Mouse (Mus musculus) forebrain, embryonic 14.5 days (tissue): ENCODE results near the gene Gli2. TPM values are rescaled to one million over a fixed set of nuclear protein-coding genes. Genes with fewer than 3 reads are reported as not detected.

ENCODE experiments used
- ATAC-seq: fragments of 200-750 bp; cut with Nextera tagmentation; 2 replicates; pipeline ENCODE4 v1.8.0; 2017; ENCODE audit warnings: mild to moderate bottlenecking, moderate library complexity
- DNase-seq: peaks from one replicate; pipeline ENCODE4 v3.0.0-alpha.2; 2015; ENCODE audit warnings: low spot score
- H3K27ac ChIP-seq: fragments of 300-500 bp; sonication (generic); 2 replicates; pipeline ENCODE4 v1.5.1; 2014; ENCODE audit warnings: low read depth, mild to moderate bottlenecking, control low read depth, low read length, moderate library complexity
- H3K27me3 ChIP-seq: fragments of 300-500 bp; sonication (generic); replicated peaks from 2 replicates; pipeline ENCODE4 v1.6.1; 2014; ENCODE audit warnings: low read length, control low read depth, mixed read lengths; ENCODE audit not compliant: control insufficient read depth, insufficient read depth
- H3K36me3 ChIP-seq: fragments of 300-500 bp; sonication (generic); 2 replicates; pipeline ENCODE4 v1.6.1; 2014; ENCODE audit warnings: low read length, control low read depth; ENCODE audit not compliant: control insufficient read depth, insufficient read depth
- H3K4me1 ChIP-seq: fragments of 300-500 bp; sonication (generic); 2 replicates; pipeline ENCODE4 v1.6.1; 2014; ENCODE audit warnings: antibody characterized with exemption, low read length, control low read depth; ENCODE audit not compliant: control insufficient read depth, insufficient read depth
- H3K4me2 ChIP-seq: fragments of 300-500 bp; sonication (generic); 2 replicates; pipeline ENCODE4 v1.6.1; 2014; ENCODE audit warnings: mild to moderate bottlenecking, control low read depth, low read length
- H3K4me3 ChIP-seq: fragments of 300-500 bp; sonication (generic); 2 replicates; pipeline ENCODE4 v1.5.1; 2014; ENCODE audit warnings: low read depth, low read length, control low read depth
- H3K9ac ChIP-seq: fragments of 300-500 bp; sonication (generic); 2 replicates; pipeline ENCODE4 v1.6.1; 2014; ENCODE audit warnings: mild to moderate bottlenecking, low read length, control low read depth, moderate library complexity
- H3K9me3 ChIP-seq: fragments of 300-500 bp; sonication (generic); replicated peaks from 2 replicates; pipeline ENCODE4 v1.6.1; 2016; ENCODE audit warnings: low read length, control low read depth, mixed read lengths; ENCODE audit not compliant: control insufficient read depth
- WGBS: fragments of 180-500 bp; shearing (Covaris S2); extraction: QIAGEN DNeasy Blood & Tissue Kit; methylation state at CpG from one replicate; pipeline ENCODE4 v1.1.7; 2014; 5-methylcytosine and 5-hydroxymethylcytosine counted together
- polyA plus RNA-seq: library from polyadenylated mRNA; unstranded; fragments of >200 nt; fragmentation: Nextera tagmentation; extraction: Ambion mirVana; gene quantifications from 2 replicates; pipeline ENCODE4 v1.2.1, GENCODE M21; 2014

Gene Gli2
- polyA plus RNA-seq, 1 experiment from 2014 or later, result 3.3 TPM

- no peak for DNase-seq
- no peaks in the 10 kb centered on the region; the same call in 1 of the 2 replicates for H3K4me1 ChIP-seq
- no peak overlapping the region for H3K9ac ChIP-seq
- H3K4me3 ChIP-seq, result no peak overlapping the region
- no peak overlapping the region for H3K27ac ChIP-seq
- WGBS, result 61% methylated on average over 12 of the region's 12 CpGs
- no peaks in the 10 kb centered on the region for H3K36me3 ChIP-seq
- H3K9me3 ChIP-seq, result no peaks in the 10 kb centered on the region
- no peak for ATAC-seq
- no peaks in the 10 kb centered on the region for H3K27me3 ChIP-seq
- H3K4me2 ChIP-seq, result no peak overlapping the region
Observed at GRCm38 (mm10) chr1:118927543-118928354, 125.7 kb downstream of the Gli2 start.

DNA sequence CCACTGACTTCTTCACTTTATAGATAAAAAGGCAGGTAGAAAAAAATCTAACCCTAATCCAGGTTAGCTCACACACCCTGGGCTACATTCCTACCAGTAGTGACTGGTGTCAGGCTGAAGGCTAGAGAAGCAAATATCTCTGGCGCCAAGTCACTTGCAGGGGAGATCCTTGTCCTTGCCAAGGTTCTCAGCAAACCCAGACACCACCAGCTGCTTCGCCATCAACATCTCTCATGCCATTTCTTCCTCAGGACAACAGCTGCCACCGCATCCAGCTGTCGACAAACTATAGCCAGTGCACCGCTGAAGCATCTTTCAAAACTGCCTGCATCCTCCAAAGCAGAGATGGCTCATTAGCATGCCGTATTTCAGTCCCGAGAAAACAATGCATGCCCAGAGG is 126.9 kb downstream of the Gli2 start:
- Histone ChIP-seq H3K4me1 (peaks cover 7% of the 10 kb centered on the region), H3K4me3 (no peak overlapping the region), H3K36me3 (no peaks in the 10 kb centered on the region), H3K9me3 (no peaks in the 10 kb centered on the region), H3K9ac (no peak overlapping the region), H3K27ac (no peak overlapping the region), H3K27me3 (no peaks in the 10 kb centered on the region), H3K4me2 (no peak overlapping the region)
- no peak for DNase-seq
- ATAC-seq, result no peak
- 85% methylated on average over 7 of the region's 7 CpGs for WGBS

DNA sequence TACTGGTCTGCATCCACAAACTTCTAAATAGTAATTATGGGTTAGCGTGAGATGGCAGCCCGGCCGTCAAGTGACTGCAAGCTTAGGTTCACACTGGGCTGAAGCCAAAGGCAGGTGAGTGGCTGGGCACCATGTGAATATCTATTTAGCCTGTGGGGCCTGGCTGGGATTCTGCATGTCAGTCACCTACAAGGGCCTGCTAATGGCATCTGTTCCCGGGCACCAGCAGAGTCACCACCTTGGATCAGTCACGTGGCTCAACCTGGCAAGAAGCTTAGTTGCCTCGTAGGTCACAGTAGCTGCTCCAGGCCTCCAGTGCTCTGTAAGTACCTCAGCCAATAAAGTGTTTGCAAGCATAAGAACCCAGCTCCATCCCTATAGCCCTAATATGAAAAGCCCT is 131.2 kb downstream of the Gli2 start:
- Histone ChIP-seq H3K36me3 (no peaks in the 10 kb centered on the region), H3K27ac (no peak overlapping the region), H3K4me1 (peaks cover 12% of the 10 kb centered on the region), H3K4me3 (no peak overlapping the region), H3K4me2 (no peak overlapping the region), H3K27me3 (no peaks in the 10 kb centered on the region), H3K9ac (no peak overlapping the region), H3K9me3 (no peaks in the 10 kb centered on the region)
- WGBS, result 60% methylated on average over 6 of the region's 6 CpGs
- DNase-seq, result no peak
- ATAC-seq, result no peak

GRCm38 (mm10) chr1:118917520-118918220 is 135.7 kb downstream of the Gli2 start:
- 78% methylated on average over 7 of the region's 7 CpGs for WGBS
- Histone ChIP-seq H3K27me3 (no peaks in the 10 kb centered on the region), H3K27ac (no peak overlapping the region), H3K9me3 (no peaks in the 10 kb centered on the region), H3K9ac (no peak overlapping the region), H3K4me1 (peaks cover 42% of the 10 kb centered on the region), H3K4me2 (no peak overlapping the region), H3K36me3 (no peaks in the 10 kb centered on the region), H3K4me3 (no peak overlapping the region)
- DNase-seq (no peak), ATAC-seq (no peak)

DNA sequence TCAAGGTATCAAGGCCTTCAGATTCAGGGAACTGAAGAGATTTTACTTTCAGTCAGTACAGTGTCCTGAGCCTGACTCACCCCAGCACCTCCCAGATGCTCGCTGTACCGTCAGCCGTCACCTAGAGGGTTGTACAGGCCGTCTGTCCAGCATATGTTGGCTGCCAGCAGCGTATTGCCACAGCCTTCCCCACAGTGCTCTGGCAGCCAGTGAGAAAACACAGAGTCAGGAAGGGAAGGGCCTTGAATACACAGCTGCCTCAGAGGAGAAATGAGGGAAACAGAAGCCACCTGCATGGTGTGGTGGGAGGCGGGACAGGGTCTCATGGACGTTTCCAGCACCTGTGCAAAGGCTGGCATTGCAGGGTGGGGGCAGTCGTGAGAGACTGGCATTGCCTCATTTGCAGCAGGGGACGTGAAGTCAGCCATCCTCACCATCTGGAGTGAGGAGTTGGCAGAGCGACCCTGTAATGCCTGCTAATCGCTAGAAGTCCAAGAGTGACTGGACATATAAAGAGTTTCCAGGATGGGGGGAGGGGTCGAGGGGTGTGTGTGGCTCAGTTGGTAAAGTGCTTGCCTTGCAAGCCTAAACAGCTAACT is 136.8 kb downstream of the Gli2 start:
- Histone ChIP-seq H3K27me3 (no peaks in the 10 kb centered on the region), H3K9me3 (no peaks in the 10 kb centered on the region), H3K4me3 (no peak overlapping the region), H3K9ac (no peak overlapping the region), H3K4me1 (peaks cover 46% of the 10 kb centered on the region), H3K4me2 (no peak overlapping the region), H3K36me3 (no peaks in the 10 kb centered on the region), H3K27ac (peak overlapping the region; percentile 74)
- DNase-seq (peak; percentile 61), ATAC-seq (peak; percentile 41)
- WGBS, result 30% methylated on average over 12 of the region's 12 CpGs

- Histone ChIP-seq H3K9ac (no peak overlapping the region), H3K4me2 (peak overlapping the region; percentile 23), H3K27ac (peak overlapping the region; percentile 49), H3K4me1 (peaks cover 70% of the 10 kb centered on the region), H3K4me3 (no peak overlapping the region), H3K36me3 (no peaks in the 10 kb centered on the region), H3K27me3 (no peaks in the 10 kb centered on the region), H3K9me3 (no peaks in the 10 kb centered on the region)
- ATAC-seq, result no peak
- WGBS, result 16% methylated on average over 17 of the region's 17 CpGs
- no peak for DNase-seq
Observed at GRCm38 (mm10) chr1:118913414-118914385, 139.7 kb downstream of the Gli2 start.

DNA sequence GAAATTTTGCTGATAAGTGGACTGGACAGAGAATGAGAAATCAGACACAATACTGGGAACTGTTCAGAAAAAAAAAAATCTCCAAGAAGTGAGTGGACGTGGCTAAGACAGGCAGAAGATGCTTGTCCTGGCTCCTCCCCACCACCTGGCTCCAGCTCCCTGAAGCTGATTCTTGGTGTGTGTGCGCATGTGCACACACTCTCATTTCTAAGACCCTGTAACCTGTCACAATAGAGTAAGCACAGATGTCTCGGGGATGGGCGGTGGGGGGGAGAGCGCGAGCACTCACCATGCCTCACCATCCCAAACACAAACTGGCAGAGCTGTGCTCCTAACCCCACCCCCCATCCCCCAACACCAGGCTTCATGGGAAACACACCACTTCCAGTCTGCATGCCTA is 140.5 kb downstream of the Gli2 start:
- H3K9me3 ChIP-seq, result no peaks in the 10 kb centered on the region
- no peaks in the 10 kb centered on the region for H3K27me3 ChIP-seq
- DNase-seq, result peak; percentile 88
- H3K4me2 ChIP-seq, result peak overlapping the region; percentile 23
- no peaks in the 10 kb centered on the region for H3K36me3 ChIP-seq
- peak overlapping the region; percentile 72 for H3K27ac ChIP-seq
- 13% methylated on average over 6 of the region's 6 CpGs for WGBS
- H3K9ac ChIP-seq, result no peak overlapping the region
- no peak overlapping the region for H3K4me3 ChIP-seq
- H3K4me1 ChIP-seq, result peaks cover 70% of the 10 kb centered on the region
- ATAC-seq, result peak; percentile 53

GRCm38 (mm10) chr1:118911427-118911727 is 142.0 kb downstream of the Gli2 start:
- Histone ChIP-seq H3K9me3 (no peaks in the 10 kb centered on the region), H3K4me2 (no peak overlapping the region), H3K4me1 (peaks cover 59% of the 10 kb centered on the region), H3K4me3 (no peak overlapping the region), H3K9ac (no peak overlapping the region), H3K36me3 (no peaks in the 10 kb centered on the region), H3K27ac (peak overlapping the region; percentile 79; the same call in 1 of the 2 replicates), H3K27me3 (no peaks in the 10 kb centered on the region)
- DNase-seq (no peak), ATAC-seq (no peak)
- 2% methylated on average over 3 of the region's 3 CpGs for WGBS
